Mouse (Mus musculus): ENCODE measurements around the gene Kdm5b.

- TF ChIP-seq SRF (IDR thresholded peaks at IDR 0.05; ENCODE audit: control insufficient read depth, insufficient read length, low read depth) (no peak), TCF12 (IDR thresholded peaks at IDR 0.05; ENCODE audit: insufficient read depth, poor library complexity, severe bottlenecking) (no peak), E2F4 (IDR thresholded peaks at IDR 0.05; ENCODE audit: insufficient read depth) (no peak), MAX (IDR thresholded peaks at IDR 0.05; ENCODE audit: low read depth) (no peak), POLR2A (IDR thresholded peaks at IDR 0.05; ENCODE audit: insufficient read length, low read depth) (no peak), REST (IDR thresholded peaks at IDR 0.05; ENCODE audit: insufficient read depth, insufficient read length) (no peak)
These were observed 3.8 kb downstream of the Kdm5b start for GRCm38 (mm10) chr1:134563726-134564125.
